In genomic region chr13:55375877-55376276, GRCm38 (mm10) we compare ENCODE assay signal across 27 mouse cellular contexts. TPM values are rescaled to one million over a fixed set of nuclear protein-coding genes. Genes with fewer than 3 reads are reported as not detected.
"Had no signal": no experiment of that assay in that cellular context is flagged by ENCODE, and none has a peak within 500 bp of the region (broad histone marks: within the 10 kb centered on the region; RNA-seq: fewer than 3 reads in every experiment).

No protein-coding gene starts in this region.

- H3K36me3 ChIP-seq: liver, embryonic 12.5 days; liver, embryonic 15.5 days; lung, embryonic 15.5 days; neural tube, embryonic 13.5 days had no signal

- H3K9ac ChIP-seq: liver, embryonic 12.5 days; liver, embryonic 15.5 days; lung, embryonic 15.5 days; neural tube, embryonic 13.5 days had no signal

- H3K4me3 ChIP-seq: layer of hippocampus, adult 2 months; left cerebral cortex, adult 2 months; liver, embryonic 12.5 days; liver, embryonic 15.5 days; lung, embryonic 15.5 days; megakaryocyte, embryonic 14.5 days; neural tube, embryonic 13.5 days had no signal

- H3K4me2 ChIP-seq: liver, embryonic 12.5 days; liver, embryonic 15.5 days; lung, embryonic 15.5 days; midbrain, embryonic 11.5 days; neural tube, embryonic 13.5 days had no signal

- H3K4me1 ChIP-seq: neural tube, embryonic 13.5 days had no signal

- ATAC-seq: intestine, postnatal 0 days; liver, embryonic 12.5 days had no signal

- H3K9me3 ChIP-seq: liver, embryonic 12.5 days; liver, embryonic 15.5 days; lung, embryonic 15.5 days; megakaryocyte, embryonic 14.5 days; neural tube, embryonic 13.5 days had no signal

- H3K27ac ChIP-seq: kidney, postnatal 0 days; layer of hippocampus, adult 2 months; left cerebral cortex, adult 2 months; liver, embryonic 12.5 days; liver, embryonic 15.5 days; lung, embryonic 15.5 days; neural tube, embryonic 13.5 days had no signal

- DNase-seq: layer of hippocampus, adult 9-11 months; lung, adult 18-20 months; lung, postnatal 36 days; midbrain, embryonic 14.5 days; thymus, postnatal 25 days had no signal

RNA-seq across cellular contexts. Expression of gene Slc34a1, which starts 22.1 kb away (rescaled TPM):
- total RNA-seq: layer of hippocampus, postnatal 25 days; left cerebral cortex, postnatal 10 days had no signal
- polyA plus RNA-seq: limb, embryonic 14.5 days; liver, embryonic 12.5 days; liver, embryonic 15.5 days; midbrain, embryonic 11.5 days; midbrain, embryonic 14.5 days; neural tube, embryonic 13.5 days had no signal

RNA-seq across cellular contexts. Expression of gene Pfn3, which starts 39.2 kb away (rescaled TPM):
- total RNA-seq: layer of hippocampus, adult 2 months; layer of hippocampus, postnatal 25 days; left cerebral cortex, adult 2 months; left cerebral cortex, postnatal 36 days; neutrophil, adult 5-6 weeks had no signal
- polyA plus RNA-seq: intestine, postnatal 0 days; kidney, adult 2 months; kidney, embryonic 14.5 days; kidney, postnatal 0 days; large intestine, adult 2 months; liver, embryonic 12.5 days; liver, embryonic 15.5 days; lung, embryonic 15.5 days; midbrain, embryonic 11.5 days; midbrain, embryonic 14.5 days; neural tube, embryonic 13.5 days; small intestine, adult 2 months; spleen, adult 2 months; stomach, embryonic 16.5 days; thymus, postnatal 0 days had no signal
